Mouse (Mus musculus): Measurements from ENCODE around the gene Lhx9.

DNA sequence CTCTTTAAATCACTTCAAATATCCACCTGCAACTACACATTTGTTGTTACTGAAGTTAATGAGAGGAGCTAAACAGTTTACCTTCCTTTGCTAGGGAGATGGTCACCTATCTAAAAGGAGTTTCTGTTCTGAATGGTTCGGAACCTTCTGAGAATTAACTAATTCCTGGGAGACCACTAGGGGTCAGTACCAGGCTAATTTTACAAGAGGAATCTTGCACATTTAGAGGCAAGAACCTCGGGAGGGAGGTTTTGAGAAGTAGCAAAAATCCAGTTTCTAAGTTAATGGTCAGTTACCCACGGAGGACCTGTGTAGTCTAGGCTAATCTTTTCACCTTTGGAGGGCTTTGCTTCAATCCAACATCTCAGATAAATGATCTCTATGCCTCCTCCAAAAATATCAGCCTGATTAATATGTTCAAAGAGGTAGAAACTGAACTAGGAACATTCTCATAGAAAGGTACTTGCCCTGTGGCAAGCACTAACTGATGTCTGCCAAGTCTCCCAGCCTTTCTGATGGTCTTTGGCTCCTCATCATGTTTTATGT, 12.9 kb downstream of the Lhx9 start:
- TF ChIP-seq POLR2A (IDR thresholded peaks at IDR 0.05; ENCODE audit: borderline replicate concordance, extremely low read depth, insufficient read depth, insufficient read length, poor library complexity, severe bottlenecking), result no peak
- peak; percentile 46; the same call in 1 of the 2 replicates for TF ChIP-seq CTCF (IDR thresholded peaks at IDR 0.05; ENCODE audit: borderline replicate concordance, extremely low read depth, insufficient read depth, insufficient read length)

All from brain, embryonic 14.5 days (tissue).